Mouse (Mus musculus) ES-E14 (cell line): ENCODE measurements around the gene Dok1. TPM values are rescaled to one million over a fixed set of nuclear protein-coding genes. Genes with fewer than 3 reads are reported as not detected.

Source experiments
- DNase-seq: peaks from one replicate; pipeline ENCODE4 v3.0.0-alpha.2; 2013; ENCODE audit warnings: low read depth, low spot score
- H3K27ac ChIP-seq: 2 replicates; pipeline ENCODE4 v1.5.1; 2012; ENCODE audit warnings: low read depth, mild to moderate bottlenecking, low read length, moderate library complexity, mixed read lengths; ENCODE audit not compliant: poor library complexity, insufficient read depth, severe bottlenecking
- H3K36me3 ChIP-seq: 2 replicates; pipeline ENCODE4 v1.6.1; 2012; ENCODE audit warnings: mild to moderate bottlenecking, low read length, moderate library complexity, mixed read lengths; ENCODE audit not compliant: control insufficient read depth, poor library complexity, insufficient read depth, severe bottlenecking
- H3K4me1 ChIP-seq, 2 experiments: fragments of 150-350 bp in 1 of 2; sonication (generic) in 1 of 2; 2 replicates each; pipeline ENCODE4 v1.6.1; 2012; ENCODE audit warnings: low read length in 2 of 2, mild to moderate bottlenecking in 1 of 2, mixed read lengths in 1 of 2; ENCODE audit not compliant: control insufficient read depth in 2 of 2, insufficient read depth in 2 of 2, poor library complexity in 1 of 2
- H3K4me3 ChIP-seq, 2 experiments: fragments of 150-350 bp in 1 of 2; sonication (generic) in 1 of 2; 2 replicates each; pipeline ENCODE4 v1.5.1; 2012; ENCODE audit warnings: low read length in 2 of 2, low read depth in 1 of 2, mild to moderate bottlenecking in 1 of 2, mixed read lengths in 1 of 2; ENCODE audit not compliant: insufficient read depth in 1 of 2, poor library complexity in 1 of 2, severe bottlenecking in 1 of 2
- H3K9ac ChIP-seq: 2 replicates; pipeline ENCODE4 v1.6.1; 2012; ENCODE audit warnings: low read depth, mild to moderate bottlenecking, low read length, mixed read lengths; ENCODE audit not compliant: poor library complexity, insufficient read depth, severe bottlenecking
- H3K9me3 ChIP-seq: fragments of 150-350 bp; sonication (generic); 2 replicates; pipeline ENCODE4 v1.6.1; 2012; ENCODE audit warnings: low read depth, mild to moderate bottlenecking, low read length; ENCODE audit not compliant: control insufficient read depth, insufficient read depth
- CHD2 ChIP-seq: IDR thresholded peaks from 2 replicates; pipeline ENCODE4 v1.6.1; 2014; ENCODE audit warnings: mild to moderate bottlenecking, low read depth, low read length, inconsistent platforms
- HCFC1 ChIP-seq: IDR thresholded peaks from 2 replicates; pipeline ENCODE4 v1.6.1; 2012; ENCODE audit warnings: low read length, inconsistent platforms, borderline replicate concordance; ENCODE audit not compliant: insufficient read depth
- MAFK ChIP-seq: IDR thresholded peaks from 2 replicates; pipeline ENCODE4 v1.6.1; 2014; ENCODE audit warnings: mild to moderate bottlenecking, low read depth, low read length, inconsistent platforms; ENCODE audit not compliant: insufficient read depth
- ZC3H11A ChIP-seq: IDR thresholded peaks from 2 replicates; pipeline ENCODE4 v1.6.1; 2012; ENCODE audit warnings: low read depth, mild to moderate bottlenecking, inconsistent platforms, low read length, borderline replicate concordance
- ZNF384 ChIP-seq: IDR thresholded peaks from 2 replicates; pipeline ENCODE4 v1.6.1; 2012; ENCODE audit warnings: low read depth, low read length, inconsistent platforms
- in situ Hi-C, 2 experiments: fragments of 600-800 bp; cut with MboI; formaldehyde crosslinking; loops; one replicate each; pipeline ENCODE4 v1.15.1; 2025; ENCODE audit warnings: low sequenced_read_pairs in 2 of 2, inconsistent platforms in 1 of 2; ENCODE audit not compliant: unreplicated experiment in 2 of 2
- total RNA-seq: library from RNA; depleted of rRNA; stranded (reverse); fragments of 300-350 nt; gene quantifications from 2 replicates; pipeline ENCODE4 v1.2.3, GENCODE M21; 2012

Gene Dok1
- total RNA-seq, 1 experiment, result 14.9 TPM

DNA sequence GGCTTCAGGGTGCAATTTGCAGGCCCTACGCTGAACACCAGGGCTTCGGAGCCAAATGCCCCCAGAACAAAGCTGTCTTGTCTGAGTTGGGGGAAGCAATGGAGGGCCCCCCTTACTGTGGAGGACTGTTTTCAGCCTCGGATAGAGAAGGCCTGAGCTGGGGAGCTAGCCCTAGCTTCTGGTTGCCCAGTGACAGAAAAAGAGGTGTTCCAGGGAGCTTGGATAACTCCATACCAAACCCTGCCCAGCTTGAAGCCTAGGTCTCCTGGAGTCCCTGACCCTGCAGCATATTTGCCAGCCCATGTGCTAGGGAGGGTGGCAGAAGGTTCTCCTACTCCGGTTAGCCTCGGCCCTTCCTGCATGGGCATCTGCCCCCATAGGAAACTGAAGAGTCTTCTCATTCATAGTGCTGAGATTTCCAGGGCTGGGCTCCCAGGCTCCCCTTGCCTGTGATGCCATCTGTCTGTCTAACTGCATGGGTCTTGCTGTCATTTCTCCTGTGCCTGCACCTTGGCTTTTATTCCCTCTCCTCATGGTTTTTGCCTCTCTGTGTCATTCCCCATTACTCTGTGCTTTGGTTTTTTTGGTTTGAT lies 1.3 kb upstream of the Dok1 start:
- no peak overlapping the region for H3K4me3 ChIP-seq
- in situ Hi-C loops, result no loop called here
- H3K36me3 ChIP-seq, result no peaks in the 10 kb centered on the region
- H3K9ac ChIP-seq, result no peak overlapping the region
- H3K4me1 ChIP-seq, result peaks cover 4 to 14% of the 10 kb centered on the region in 2 experiments; a peak in 2 of 4 replicates
- no peak for DNase-seq
- no peaks in the 10 kb centered on the region for H3K9me3 ChIP-seq
- H3K27ac ChIP-seq, result no peak overlapping the region
- no peak for TF ChIP-seq MAFK
- TF ChIP-seq CHD2, result no peak
- no peak for TF ChIP-seq ZC3H11A
- no peak for TF ChIP-seq HCFC1
- no peak for TF ChIP-seq ZNF384

DNA sequence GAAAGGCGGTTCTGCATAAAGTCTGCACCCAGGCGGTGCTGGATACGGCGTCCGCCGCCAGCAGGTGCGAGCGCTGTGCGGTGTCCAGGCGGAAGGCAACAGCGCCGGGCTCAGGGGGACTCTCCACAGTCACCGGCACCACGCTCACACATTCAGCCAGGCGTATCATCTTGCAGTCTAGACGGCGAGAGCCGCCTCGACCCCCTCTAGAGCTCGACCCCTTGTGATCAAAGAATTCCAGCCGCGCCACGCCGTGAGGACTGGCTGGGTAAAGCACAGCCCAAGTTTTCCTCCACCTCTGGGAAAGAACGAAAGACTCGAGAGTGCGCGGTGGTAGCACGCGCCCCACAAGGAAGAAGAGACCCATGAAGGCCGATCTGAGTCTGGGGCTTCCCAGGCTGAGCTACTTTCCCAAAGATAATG lies 491 bp downstream of the Dok1 start:
- in situ Hi-C loops, result no loop called here
- peaks cover 0 to 11% of the 10 kb centered on the region in 2 experiments; a peak in 2 of 4 replicates for H3K4me1 ChIP-seq
- H3K36me3 ChIP-seq, result no peaks in the 10 kb centered on the region
- H3K27ac ChIP-seq, result no peak overlapping the region
- TF ChIP-seq ZC3H11A (no peak), MAFK (no peak), ZNF384 (no peak), CHD2 (no peak), HCFC1 (no peak)
- H3K4me3 ChIP-seq, result peak overlapping the region; percentile 69 to 83
- H3K9me3 ChIP-seq, result no peaks in the 10 kb centered on the region
- peak overlapping the region; percentile 58 for H3K9ac ChIP-seq
- DNase-seq, result peak; percentile 39

DNA sequence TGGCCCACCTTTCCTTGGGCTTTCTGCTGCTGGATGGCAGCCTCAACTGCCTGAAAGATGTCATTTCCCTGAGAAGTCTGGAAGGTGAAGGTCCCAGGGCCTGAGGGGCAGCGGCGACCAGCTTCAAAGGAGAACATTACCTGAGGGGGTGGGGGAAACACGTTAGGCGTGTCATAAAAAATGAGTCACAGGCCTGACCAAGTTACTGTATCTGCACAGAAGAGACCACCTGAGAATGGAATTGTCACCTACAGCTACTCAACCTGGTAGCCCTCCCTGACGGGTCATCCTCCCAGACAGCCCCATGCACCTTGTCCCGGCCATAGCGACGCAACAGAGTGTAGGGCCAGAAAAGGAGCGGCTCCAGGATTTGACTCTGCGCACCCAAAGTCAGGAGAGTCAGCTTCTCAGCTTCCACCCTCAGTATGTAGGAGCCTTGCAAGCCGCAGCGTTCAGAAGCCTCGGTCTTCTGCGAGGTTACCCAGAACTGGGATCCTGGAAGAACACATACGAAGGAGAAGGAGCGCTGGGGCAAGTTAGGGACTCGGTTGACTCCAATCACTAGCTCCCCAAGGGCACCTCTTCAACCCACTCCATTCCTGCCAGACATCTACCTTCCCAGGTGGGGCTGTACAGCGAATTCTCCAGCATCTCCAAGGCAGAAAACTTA lies 1.2 kb downstream of the Dok1 start:
- H3K9me3 ChIP-seq, result no peaks in the 10 kb centered on the region
- H3K4me1 ChIP-seq, result peaks cover 0 to 11% of the 10 kb centered on the region in 2 experiments; a peak in 2 of 4 replicates
- peak overlapping the region; percentile 69 to 83; a peak in 3 of 4 replicates for H3K4me3 ChIP-seq
- no peaks in the 10 kb centered on the region for H3K36me3 ChIP-seq
- DNase-seq, result no peak
- no peak overlapping the region for H3K27ac ChIP-seq
- peak overlapping the region; percentile 11; the same call in 1 of the 2 replicates for H3K9ac ChIP-seq
- no peak for TF ChIP-seq HCFC1
- no peak for TF ChIP-seq CHD2
- no peak for TF ChIP-seq MAFK
- TF ChIP-seq ZNF384, result no peak
- TF ChIP-seq ZC3H11A, result no peak
- in situ Hi-C loops, result no loop called here

DNA sequence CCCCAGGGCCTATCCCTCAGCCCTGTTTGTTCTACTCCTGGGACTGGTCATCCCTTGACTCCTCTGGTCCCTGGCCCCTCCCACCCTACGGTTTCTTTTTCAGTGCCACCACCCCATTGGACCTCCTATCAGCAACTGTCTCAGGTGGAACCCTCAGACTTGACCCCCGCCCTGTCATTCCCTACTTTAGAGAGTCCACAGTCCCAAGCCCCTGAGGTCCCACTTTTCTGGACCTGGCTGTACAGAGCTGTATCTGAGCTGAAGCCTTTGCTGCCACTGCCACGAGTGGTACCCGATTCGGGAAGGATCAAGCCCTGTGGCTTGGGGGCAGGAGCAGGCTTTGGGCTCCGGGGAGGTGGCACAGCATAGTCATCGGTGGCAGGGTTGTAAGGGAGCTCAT lies 2.2 kb downstream of the Dok1 start:
- DNase-seq, result no peak
- no peak overlapping the region for H3K4me3 ChIP-seq
- 0 out of 2 replicates have a peak overlapping the region, but pooled peaks have one; percentile 5 for H3K9ac ChIP-seq
- no peaks in the 10 kb centered on the region for H3K9me3 ChIP-seq
- H3K27ac ChIP-seq, result no peak overlapping the region
- H3K36me3 ChIP-seq, result no peaks in the 10 kb centered on the region
- peaks cover 0 to 11% of the 10 kb centered on the region in 2 experiments; a peak in 2 of 4 replicates for H3K4me1 ChIP-seq
- in situ Hi-C loops, result no loop called here
- no peak for TF ChIP-seq ZNF384
